Mouse (Mus musculus): ENCODE data around the gene Fryl.
"Not testable (repeated sequence)": the region's sequence is repeated elsewhere in the genome, so short reads cannot be mapped to it uniquely, and the experiment has no call there.

Gene Fryl

DNA sequence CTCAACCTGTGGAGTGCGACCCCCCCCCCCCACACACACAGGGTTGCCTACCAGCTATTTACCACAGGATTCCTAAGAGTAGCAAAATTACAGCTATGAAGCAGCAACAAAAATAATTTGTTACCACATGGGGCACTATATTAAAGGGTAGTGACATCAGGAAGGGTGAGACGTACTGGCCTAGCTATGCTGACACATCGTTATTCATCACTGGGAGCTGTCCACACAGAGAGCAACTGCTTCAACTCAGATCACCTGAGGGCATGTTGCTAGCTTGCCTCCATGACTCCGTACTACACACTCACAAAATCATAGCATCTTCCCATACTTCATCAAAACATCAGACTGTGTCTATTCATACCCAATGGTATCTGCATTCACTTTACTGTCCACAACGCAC is 176.6 kb downstream of the Fryl start:
- no peak for DNase-seq

DNA sequence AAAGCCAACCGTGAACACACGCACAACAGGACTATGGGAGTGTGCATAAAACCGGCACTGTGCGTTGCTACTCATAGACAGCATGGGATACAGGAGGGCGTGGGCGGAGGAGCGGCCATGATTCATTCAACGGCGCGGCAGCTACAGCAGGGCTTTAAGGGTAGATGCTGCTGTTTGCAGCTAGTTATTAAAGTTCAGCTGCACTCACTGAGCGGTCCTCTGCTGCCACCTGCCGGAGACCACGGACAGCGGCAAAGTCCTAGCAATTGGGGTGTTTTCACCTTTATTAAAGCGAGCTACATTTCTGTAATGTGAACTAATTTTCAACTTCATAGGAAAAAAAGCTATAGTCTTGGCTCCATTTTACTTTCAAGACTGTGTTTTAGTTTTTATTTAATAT is 185.1 kb downstream of the Fryl start:
- DNase-seq = peak; percentile 70

DNA sequence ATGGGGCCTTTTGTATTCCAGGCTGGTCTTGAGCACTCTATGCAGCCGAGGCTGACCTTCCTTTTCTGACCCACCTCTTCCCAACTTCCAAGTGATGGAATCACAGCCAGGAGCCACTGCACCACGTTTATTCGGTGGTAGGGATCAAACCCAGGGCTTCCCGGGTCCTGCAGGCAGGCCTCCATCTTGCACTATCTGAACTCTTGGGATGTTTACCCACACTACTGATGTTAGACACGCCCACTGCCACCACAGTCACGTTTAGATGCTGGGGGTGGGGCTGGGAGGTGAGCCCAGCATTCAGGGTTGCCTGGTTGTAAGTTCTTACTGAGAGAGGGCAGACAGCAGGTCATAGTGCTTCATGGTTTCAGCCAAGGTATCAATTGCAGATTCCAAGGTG is 189.5 kb downstream of the Fryl start:
- no peak for DNase-seq

DNA sequence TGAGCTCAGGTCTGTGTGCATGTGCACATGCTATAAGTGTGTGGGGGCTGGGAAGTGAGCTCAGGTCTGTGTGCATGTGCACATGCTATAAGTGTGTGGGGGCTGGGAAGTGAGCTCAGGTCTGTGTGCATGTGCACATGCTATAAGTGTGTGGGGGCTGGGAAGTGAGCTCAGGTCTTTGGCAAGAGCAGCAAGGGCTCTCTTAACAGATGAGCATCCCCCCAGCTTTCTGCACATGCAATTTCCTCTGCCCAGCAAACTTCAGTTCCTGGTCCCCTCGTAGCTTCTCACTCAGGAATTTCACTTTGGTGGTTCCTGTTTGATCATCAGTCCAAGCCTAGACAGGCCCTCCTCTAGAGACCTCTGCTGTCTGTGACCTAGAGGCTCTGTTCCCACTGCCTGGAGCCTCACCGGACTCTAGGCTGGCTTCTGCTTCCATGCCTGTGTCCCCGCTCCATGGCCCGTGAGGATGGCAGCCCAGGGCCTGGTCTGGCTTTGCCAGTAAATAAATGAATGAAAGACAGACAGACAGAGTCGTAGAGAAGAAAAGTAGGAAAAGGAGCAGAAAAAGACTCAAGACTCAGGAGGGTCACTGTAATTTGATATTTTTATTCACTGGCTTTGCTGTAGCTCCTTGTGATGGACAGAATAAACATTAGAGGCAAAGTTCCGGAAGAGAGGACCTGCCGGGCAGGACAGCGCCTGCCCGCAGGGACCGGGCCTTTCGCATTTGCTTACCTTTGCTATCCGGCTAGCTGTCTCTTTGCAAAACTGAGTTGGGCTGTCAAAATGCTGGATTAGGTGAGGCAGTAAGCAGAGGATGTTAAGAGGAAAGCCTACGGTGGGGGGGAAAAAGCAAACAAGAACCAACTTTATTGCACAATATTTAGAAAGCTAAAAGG is 192.4 kb downstream of the Fryl start:
- DNase-seq = no peak

GRCm38 (mm10) chr5:73061506-73062155 is 194.8 kb downstream of the Fryl start:
- DNase-seq = no peak

GRCm38 (mm10) chr5:73056937-73057336 is 199.5 kb downstream of the Fryl start:
- DNase-seq = no peak

DNA sequence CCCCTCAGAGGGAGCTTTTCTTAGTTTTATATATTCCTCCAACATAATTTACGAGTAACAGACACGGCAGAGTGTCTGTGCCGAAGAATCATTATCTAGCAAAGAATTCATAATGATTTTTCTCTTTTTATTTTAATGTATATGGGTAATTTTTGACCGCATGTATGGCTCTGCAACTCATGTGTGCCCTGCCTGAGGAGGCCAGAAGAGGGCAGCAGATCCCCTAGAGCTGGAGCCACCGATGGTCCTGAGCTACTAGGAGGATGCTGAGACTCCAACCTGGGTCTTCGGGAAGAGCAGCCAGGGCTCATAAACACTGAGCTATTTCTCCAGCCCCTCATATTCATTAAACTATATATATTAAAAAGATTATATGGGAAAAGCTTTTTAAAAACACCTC is 200.0 kb downstream of the Fryl start:
- no peak for DNase-seq

- no peak for DNase-seq
These were observed 202.5 kb downstream of the Fryl start for GRCm38 (mm10) chr5:73053933-73054332.

DNA sequence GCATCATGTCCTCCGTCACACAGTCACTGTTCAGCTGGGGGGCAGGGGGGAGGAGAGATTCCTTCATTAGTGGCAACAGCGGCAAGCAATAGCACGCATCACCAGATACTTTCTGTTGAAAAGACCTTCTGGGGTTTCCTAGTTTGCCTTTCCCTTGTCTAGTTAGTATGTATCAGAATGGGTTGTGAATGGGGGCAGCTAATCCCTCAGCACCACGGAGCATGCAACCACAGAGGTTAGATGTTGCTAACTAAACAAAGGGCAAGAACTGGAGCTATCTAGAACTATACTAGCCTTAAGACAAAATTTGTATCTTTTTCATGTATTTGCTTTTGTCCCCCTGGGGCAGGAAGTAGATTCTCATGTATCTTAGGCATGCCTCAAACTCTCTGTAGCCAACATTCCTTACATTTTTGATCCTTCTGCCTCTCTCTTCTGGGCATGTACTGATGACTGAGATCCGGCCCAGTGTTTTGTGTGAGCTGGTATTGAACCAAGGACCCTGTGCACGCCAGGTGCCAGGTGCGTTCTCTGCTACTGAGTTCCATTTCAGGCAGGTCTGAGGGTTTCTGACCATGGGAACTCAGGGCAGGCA is 208.7 kb downstream of the Fryl start:
- DNase-seq = no peak

GRCm38 (mm10) chr5:73044055-73044454 is 212.4 kb downstream of the Fryl start:
- DNase-seq = no peak

- DNase-seq = no peak
These were observed 223.9 kb downstream of the Fryl start for GRCm38 (mm10) chr5:73032481-73032880.

GRCm38 (mm10) chr5:73028646-73029045 is 227.8 kb downstream of the Fryl start:
- DNase-seq = no peak

GRCm38 (mm10) chr5:73023801-73024200 is 232.6 kb downstream of the Fryl start:
- no peak for DNase-seq

- no peak for DNase-seq
These were observed 241.7 kb downstream of the Fryl start for GRCm38 (mm10) chr5:73014745-73015144.

GRCm38 (mm10) chr5:73013611-73014287 is 242.7 kb downstream of the Fryl start:
- not testable (repeated sequence) for DNase-seq

- not testable (repeated sequence) for DNase-seq
These were observed 243.4 kb downstream of the Fryl start for GRCm38 (mm10) chr5:73012884-73013610.

- not testable (repeated sequence) for DNase-seq
These were observed 244.6 kb downstream of the Fryl start for GRCm38 (mm10) chr5:73011806-73012205.

DNA sequence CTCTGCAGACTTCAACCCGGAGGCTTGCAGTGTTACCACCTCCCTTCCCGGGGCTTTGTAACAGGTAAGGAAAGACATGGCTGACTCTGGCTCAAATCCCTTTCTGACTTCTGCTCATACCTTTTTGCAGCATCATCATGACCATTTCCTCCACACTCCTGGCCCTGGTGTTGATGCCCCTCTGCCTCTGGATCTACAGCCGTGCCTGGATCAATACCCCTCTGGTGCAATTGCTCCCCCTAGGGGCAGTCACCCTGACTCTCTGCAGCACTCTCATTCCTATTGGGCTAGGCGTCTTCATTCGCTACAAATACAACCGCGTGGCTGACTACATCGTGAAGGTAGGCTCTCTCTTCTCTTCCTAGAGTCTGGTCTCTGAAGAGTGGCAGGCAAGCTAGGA is 248.2 kb downstream of the Fryl start:
- DNase-seq = not testable (repeated sequence)

DNA sequence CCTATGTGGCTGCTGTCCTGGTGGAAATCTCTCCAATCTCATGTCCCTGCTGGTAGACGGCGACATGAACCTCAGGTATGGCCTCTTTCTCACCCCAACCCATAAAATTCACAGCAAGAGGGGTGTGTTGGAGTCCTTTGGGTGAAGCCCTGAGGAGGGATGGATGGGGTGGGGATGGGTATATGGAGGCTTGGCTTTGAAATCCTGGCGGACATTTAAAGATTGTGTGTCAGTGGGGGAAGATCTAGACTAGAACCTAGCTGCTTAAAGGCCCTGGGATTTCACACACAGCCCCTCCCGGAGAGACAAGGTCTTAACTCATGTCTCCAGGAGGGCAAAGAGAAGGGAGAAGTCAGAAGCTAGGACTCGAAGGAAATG is 248.8 kb downstream of the Fryl start:
- no peak for DNase-seq

DNA sequence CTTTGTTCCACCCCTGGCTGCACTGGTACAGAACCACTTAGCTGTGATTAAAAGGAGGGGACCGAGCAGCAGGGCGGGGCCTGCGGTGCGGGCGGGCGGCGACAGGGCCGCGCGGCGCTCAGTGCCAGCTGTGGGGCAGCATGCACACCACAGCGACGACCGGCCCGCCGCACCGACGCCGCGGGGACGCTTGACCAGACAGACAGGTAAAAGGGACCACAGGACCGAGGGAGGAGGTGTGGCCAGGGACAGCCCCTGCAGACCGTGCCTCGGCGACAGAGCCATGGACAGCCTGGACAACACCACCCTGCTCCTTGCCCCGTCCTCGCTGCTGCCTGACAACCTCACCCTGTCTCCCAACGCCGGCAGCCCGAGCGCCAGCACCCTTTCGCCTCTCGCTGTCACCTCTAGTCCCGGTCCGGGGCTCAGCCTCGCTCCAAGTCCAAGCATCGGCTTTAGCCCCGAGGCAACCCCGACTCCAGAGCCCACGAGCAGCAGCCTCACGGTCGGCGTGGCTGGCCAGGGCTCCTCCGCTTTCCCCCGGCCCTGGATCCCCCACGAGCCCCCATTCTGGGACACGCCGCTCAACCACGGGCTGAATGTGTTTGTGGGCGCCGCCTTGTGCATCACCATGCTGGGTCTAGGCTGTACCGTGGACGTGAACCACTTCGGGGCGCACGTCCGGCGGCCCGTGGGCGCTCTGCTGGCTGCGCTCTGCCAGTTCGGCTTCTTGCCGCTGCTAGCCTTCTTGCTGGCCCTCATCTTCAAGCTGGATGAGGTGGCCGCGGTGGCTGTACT is 249.4 kb downstream of the Fryl start, which contains the start of gene Slc10a4:
Slc10a4 (plus strand) TSS at position 100 of the 798 bp plus-strand sequence.
- DNase-seq = peak; percentile 19

DNA sequence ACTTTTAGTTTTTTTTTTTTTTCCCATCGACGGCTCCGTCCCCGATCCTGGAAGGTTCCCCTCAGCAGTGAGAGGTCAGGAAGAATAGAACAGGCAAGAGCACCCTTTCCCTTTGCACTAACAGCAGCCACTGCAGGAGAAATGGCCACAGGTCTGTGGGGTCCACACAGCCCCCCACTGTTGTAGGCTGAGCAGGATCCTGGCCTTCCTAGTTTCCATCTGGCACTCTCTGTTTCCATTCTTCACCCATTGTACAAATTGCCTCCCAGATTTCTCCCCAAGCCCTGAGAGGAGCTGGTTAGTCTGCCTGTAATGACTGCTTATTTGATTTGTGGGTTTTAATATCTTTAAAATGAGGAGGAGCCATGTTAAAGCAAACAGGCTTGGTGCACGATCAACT is 252.4 kb downstream of the Fryl start:
- no peak for DNase-seq

- not testable (repeated sequence) for DNase-seq
These were observed 257.9 kb downstream of the Fryl start for GRCm38 (mm10) chr5:72998546-72998945.

All from right cerebral cortex, postnatal 25 days (tissue).